Mouse (Mus musculus): ENCODE results near the gene Mon2. TPM values are rescaled to one million over a fixed set of nuclear protein-coding genes. Genes with fewer than 3 reads are reported as not detected.

Gene Mon2
- polyA plus RNA-seq, 1 experiment from 2014 or later = 25.6 TPM

DNA sequence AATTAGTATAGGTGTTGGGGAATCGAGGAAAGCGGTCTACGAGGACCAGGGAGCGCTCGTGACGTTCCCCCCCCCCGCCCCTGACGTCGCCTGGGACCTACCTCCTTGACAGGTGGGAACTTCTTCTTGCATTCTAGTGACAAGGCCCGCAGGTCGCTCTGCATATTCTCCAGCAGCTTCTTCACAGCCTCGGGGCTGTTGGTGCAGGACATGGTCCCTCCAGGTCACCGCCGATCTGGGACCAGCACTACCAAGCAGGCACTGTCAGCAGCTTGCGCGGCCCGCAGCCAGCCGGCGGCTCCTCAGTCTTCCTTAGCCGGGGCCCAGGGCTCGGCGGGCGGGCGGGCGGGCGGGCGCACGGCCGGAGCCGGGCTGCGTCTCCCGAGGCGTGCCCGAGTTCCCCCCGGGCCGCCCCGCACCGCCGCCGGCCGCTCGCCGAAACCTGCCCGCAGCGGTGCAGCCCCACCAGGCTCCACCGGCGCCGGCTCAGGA is 508 bp downstream of the Mon2 start:
- H3K9me3 ChIP-seq (ENCODE audit: control insufficient read depth, low read length) = no peaks in the 10 kb centered on the region
- H3K4me2 ChIP-seq (ENCODE audit: low read length) = peak overlapping the region; percentile 85
- H3K9ac ChIP-seq (replicated peaks; ENCODE audit: low read depth, low read length) = peak overlapping the region; percentile 87
- H3K36me3 ChIP-seq (ENCODE audit: control insufficient read depth, insufficient read depth) = no peaks in the 10 kb centered on the region
- H3K4me3 ChIP-seq (replicated peaks; ENCODE audit: low read length) = peak overlapping the region; percentile 68
- ATAC-seq = peak; percentile 72
- H3K27ac ChIP-seq (ENCODE audit: low read length) = peak overlapping the region; percentile 56
- under 1% methylated on average over 48 of the region's 48 CpGs for WGBS
- no peaks in the 10 kb centered on the region for H3K27me3 ChIP-seq (replicated peaks; ENCODE audit: control insufficient read depth, insufficient read depth, low read length)
- H3K4me1 ChIP-seq (replicated peaks; ENCODE audit: control insufficient read depth, insufficient read depth, low read length) = peaks cover 14% of the 10 kb centered on the region

DNA sequence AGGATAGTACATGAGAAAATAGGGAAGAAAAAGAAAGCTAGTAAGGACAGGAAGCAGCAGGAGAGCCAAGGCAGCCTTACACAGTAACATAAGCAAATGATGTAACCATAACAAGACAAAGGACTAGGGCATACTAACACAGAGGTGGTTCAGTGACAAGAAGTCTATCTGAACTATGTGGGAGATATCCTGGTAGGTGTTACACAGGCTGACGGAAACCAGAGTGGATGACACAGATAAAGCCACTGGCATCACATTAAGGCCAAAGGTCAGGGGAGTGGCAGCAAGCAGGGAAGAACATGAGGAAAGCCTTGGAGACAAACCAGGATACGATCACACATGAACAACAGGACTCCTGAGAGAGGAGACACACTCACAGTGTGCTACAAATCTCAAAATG is 4.3 kb downstream of the Mon2 start:
- Histone ChIP-seq H3K4me2 (ENCODE audit: low read length) (no peak overlapping the region), H3K36me3 (ENCODE audit: control insufficient read depth, insufficient read depth) (no peaks in the 10 kb centered on the region), H3K27ac (ENCODE audit: low read length) (no peak overlapping the region), H3K4me3 (replicated peaks; ENCODE audit: low read length) (no peak overlapping the region), H3K27me3 (replicated peaks; ENCODE audit: control insufficient read depth, insufficient read depth, low read length) (no peaks in the 10 kb centered on the region), H3K9ac (replicated peaks; ENCODE audit: low read depth, low read length) (no peak overlapping the region), H3K4me1 (replicated peaks; ENCODE audit: control insufficient read depth, insufficient read depth, low read length) (peaks cover 14% of the 10 kb centered on the region), H3K9me3 (ENCODE audit: control insufficient read depth, low read length) (peaks cover 3% of the 10 kb centered on the region; the same call in 1 of the 2 replicates)
- 96% methylated on average over 2 of the region's 2 CpGs for WGBS
- no peak for ATAC-seq

DNA sequence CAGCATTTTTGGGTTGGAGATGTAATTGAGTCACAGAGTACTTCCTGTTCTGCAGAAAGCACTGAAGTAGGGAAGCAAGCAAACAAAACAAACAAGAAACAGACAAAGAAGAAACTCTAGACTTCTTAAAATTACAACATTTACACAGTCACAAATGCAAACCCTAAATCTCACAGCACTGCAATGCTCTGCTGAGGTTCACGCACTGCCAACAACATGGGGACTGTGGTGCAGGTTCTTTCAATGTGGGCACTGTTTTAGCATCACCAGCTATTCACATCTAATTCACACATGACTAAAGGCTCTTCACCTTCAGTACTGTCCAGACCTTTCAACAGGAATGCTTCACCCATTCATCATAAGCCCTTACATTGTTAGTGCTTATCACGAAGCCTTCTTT is 13.3 kb downstream of the Mon2 start:
- Histone ChIP-seq H3K4me3 (replicated peaks; ENCODE audit: low read length) (no peak overlapping the region), H3K4me2 (ENCODE audit: low read length) (no peak overlapping the region), H3K4me1 (replicated peaks; ENCODE audit: control insufficient read depth, insufficient read depth, low read length) (no peaks in the 10 kb centered on the region), H3K27ac (ENCODE audit: low read length) (no peak overlapping the region), H3K27me3 (replicated peaks; ENCODE audit: control insufficient read depth, insufficient read depth, low read length) (no peaks in the 10 kb centered on the region), H3K9ac (replicated peaks; ENCODE audit: low read depth, low read length) (no peak overlapping the region), H3K9me3 (ENCODE audit: control insufficient read depth, low read length) (no peaks in the 10 kb centered on the region), H3K36me3 (ENCODE audit: control insufficient read depth, insufficient read depth) (no peaks in the 10 kb centered on the region)
- 95% methylated on average over 2 of the region's 2 CpGs for WGBS
- ATAC-seq = no peak

DNA sequence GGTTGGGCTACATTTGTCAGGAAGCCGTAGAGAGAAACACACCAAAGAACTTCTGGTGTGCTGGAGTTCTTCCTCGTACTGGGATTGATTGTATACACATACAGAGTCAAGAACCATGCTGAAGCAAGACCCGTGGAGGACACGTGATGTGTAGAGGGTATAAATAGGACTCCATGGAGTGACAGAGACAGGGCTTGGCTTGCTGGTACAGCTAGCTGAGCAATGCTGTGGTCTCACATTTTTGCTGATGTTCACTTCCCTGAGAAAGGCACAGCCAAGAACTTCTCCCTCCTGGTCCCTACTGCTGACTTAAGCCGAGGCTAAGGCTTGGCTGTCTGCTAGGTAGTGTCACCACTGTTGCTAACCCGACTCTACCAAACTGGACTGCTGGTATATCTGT is 15.5 kb downstream of the Mon2 start:
- no peaks in the 10 kb centered on the region for H3K9me3 ChIP-seq (ENCODE audit: control insufficient read depth, low read length)
- H3K27ac ChIP-seq (ENCODE audit: low read length) = no peak overlapping the region
- no peaks in the 10 kb centered on the region for H3K36me3 ChIP-seq (ENCODE audit: control insufficient read depth, insufficient read depth)
- H3K4me2 ChIP-seq (ENCODE audit: low read length) = no peak overlapping the region
- H3K4me1 ChIP-seq (replicated peaks; ENCODE audit: control insufficient read depth, insufficient read depth, low read length) = no peaks in the 10 kb centered on the region
- ATAC-seq = no peak
- no peak overlapping the region for H3K9ac ChIP-seq (replicated peaks; ENCODE audit: low read depth, low read length)
- WGBS = 90% methylated on average over 6 of the region's 6 CpGs
- H3K4me3 ChIP-seq (replicated peaks; ENCODE audit: low read length) = no peak overlapping the region
- no peaks in the 10 kb centered on the region for H3K27me3 ChIP-seq (replicated peaks; ENCODE audit: control insufficient read depth, insufficient read depth, low read length)

GRCm38 (mm10) chr10:123057082-123057481 is 19.2 kb downstream of the Mon2 start:
- Histone ChIP-seq H3K4me2 (ENCODE audit: low read length) (no peak overlapping the region), H3K4me1 (replicated peaks; ENCODE audit: control insufficient read depth, insufficient read depth, low read length) (no peaks in the 10 kb centered on the region), H3K9me3 (ENCODE audit: control insufficient read depth, low read length) (no peaks in the 10 kb centered on the region), H3K36me3 (ENCODE audit: control insufficient read depth, insufficient read depth) (no peaks in the 10 kb centered on the region), H3K27me3 (replicated peaks; ENCODE audit: control insufficient read depth, insufficient read depth, low read length) (no peaks in the 10 kb centered on the region), H3K9ac (replicated peaks; ENCODE audit: low read depth, low read length) (no peak overlapping the region), H3K27ac (ENCODE audit: low read length) (no peak overlapping the region), H3K4me3 (replicated peaks; ENCODE audit: low read length) (no peak overlapping the region)
- WGBS = 92% methylated on average over 1 of the region's 1 CpGs
- ATAC-seq = no peak

DNA sequence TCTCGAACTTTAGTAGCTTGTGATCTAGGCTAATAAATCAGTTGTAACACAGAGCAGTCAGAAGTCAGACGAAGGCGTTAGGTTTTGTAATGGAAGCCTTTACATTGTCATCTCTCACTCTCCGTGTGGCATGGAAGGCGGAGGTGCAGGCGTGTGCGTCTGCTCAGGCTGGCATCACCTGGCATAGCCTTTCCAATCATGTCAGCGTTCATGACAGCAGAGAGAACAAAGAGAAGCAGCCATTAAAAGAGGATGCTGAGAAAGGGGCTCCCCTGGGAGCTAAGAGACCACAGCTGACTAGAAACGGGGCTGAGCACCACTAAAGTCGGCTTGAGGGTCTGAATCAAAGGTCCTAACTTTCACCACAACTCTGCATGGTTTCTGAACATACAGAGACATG is 19.8 kb downstream of the Mon2 start:
- ATAC-seq = no peak
- no peaks in the 10 kb centered on the region for H3K9me3 ChIP-seq (ENCODE audit: control insufficient read depth, low read length)
- H3K4me1 ChIP-seq (replicated peaks; ENCODE audit: control insufficient read depth, insufficient read depth, low read length) = no peaks in the 10 kb centered on the region
- H3K27ac ChIP-seq (ENCODE audit: low read length) = no peak overlapping the region
- 83% methylated on average over 10 of the region's 10 CpGs for WGBS
- H3K4me3 ChIP-seq (replicated peaks; ENCODE audit: low read length) = no peak overlapping the region
- no peak overlapping the region for H3K9ac ChIP-seq (replicated peaks; ENCODE audit: low read depth, low read length)
- no peaks in the 10 kb centered on the region for H3K27me3 ChIP-seq (replicated peaks; ENCODE audit: control insufficient read depth, insufficient read depth, low read length)
- H3K4me2 ChIP-seq (ENCODE audit: low read length) = no peak overlapping the region
- no peaks in the 10 kb centered on the region for H3K36me3 ChIP-seq (ENCODE audit: control insufficient read depth, insufficient read depth)

DNA sequence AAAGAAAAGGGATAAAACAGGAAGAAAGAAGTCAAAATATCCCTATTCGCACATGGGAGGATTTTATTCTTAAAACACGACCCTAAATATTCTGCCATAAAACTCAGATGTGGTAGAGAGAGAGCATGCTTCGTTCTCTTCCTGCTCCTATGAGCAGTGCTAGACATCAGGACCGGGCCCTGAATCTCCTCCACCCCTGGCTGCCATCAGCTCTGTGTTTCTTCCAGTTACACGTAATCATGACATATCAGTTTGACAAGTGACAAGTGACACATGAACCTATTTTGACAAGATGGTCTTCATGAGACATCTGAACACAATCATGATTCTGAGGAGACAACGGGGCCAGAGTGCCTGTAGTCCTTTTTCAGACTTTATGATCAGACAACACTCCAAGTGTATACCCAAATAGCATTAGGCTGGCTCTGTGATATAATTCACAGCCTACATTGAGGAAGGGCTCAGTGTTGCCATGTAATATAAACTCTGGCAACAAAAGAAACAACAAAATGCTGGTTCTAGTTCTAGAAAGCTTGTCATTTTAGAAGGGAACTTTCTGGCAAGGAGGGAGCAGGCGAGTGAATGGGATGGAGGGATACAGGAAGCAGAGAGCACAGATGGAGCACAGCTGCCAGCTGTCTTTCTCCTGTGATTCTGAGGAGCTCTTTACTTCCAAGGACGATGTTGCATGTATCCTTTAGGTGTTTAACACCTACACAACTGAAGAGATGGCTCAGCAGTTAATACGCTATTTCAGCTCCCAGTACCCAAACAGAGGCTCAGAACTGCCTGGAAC is 20.9 kb downstream of the Mon2 start:
- Histone ChIP-seq H3K4me3 (replicated peaks; ENCODE audit: low read length) (no peak overlapping the region), H3K36me3 (ENCODE audit: control insufficient read depth, insufficient read depth) (peaks cover 3% of the 10 kb centered on the region), H3K27ac (ENCODE audit: low read length) (no peak overlapping the region), H3K9me3 (ENCODE audit: control insufficient read depth, low read length) (no peaks in the 10 kb centered on the region), H3K4me2 (ENCODE audit: low read length) (no peak overlapping the region), H3K4me1 (replicated peaks; ENCODE audit: control insufficient read depth, insufficient read depth, low read length) (no peaks in the 10 kb centered on the region), H3K9ac (replicated peaks; ENCODE audit: low read depth, low read length) (no peak overlapping the region), H3K27me3 (replicated peaks; ENCODE audit: control insufficient read depth, insufficient read depth, low read length) (no peaks in the 10 kb centered on the region)
- no peak for ATAC-seq
- WGBS = 91% methylated on average over 9 of the region's 9 CpGs

- Histone ChIP-seq H3K4me3 (replicated peaks; ENCODE audit: low read length) (no peak overlapping the region), H3K9me3 (ENCODE audit: control insufficient read depth, low read length) (no peaks in the 10 kb centered on the region), H3K27ac (ENCODE audit: low read length) (no peak overlapping the region), H3K9ac (replicated peaks; ENCODE audit: low read depth, low read length) (no peak overlapping the region), H3K4me1 (replicated peaks; ENCODE audit: control insufficient read depth, insufficient read depth, low read length) (no peaks in the 10 kb centered on the region), H3K4me2 (ENCODE audit: low read length) (no peak overlapping the region), H3K36me3 (ENCODE audit: control insufficient read depth, insufficient read depth) (peaks cover 5% of the 10 kb centered on the region), H3K27me3 (replicated peaks; ENCODE audit: control insufficient read depth, insufficient read depth, low read length) (no peaks in the 10 kb centered on the region)
- WGBS = 94% methylated on average over 4 of the region's 4 CpGs
- no peak for ATAC-seq
Measured at GRCm38 (mm10) chr10:123053557-123053956, 22.7 kb downstream of the Mon2 start.

DNA sequence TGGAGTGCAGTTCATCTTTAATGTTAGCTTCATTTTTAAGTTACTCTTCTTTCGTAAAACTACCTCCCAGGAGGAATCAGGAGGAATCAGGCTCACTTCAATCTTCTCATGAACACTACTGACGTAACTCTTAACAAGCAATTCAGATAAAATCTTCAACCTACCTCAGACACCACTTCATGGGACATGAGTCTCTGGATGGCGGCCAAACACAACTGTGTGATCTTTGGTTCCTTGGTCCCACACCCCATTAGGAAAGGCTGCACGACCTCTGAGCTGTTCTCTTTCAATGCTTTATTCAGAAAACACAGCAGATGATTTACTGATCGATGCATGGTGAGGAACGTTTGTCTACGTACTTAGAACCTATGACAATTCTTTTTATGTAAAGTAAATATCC is 24.3 kb downstream of the Mon2 start:
- H3K9ac ChIP-seq (replicated peaks; ENCODE audit: low read depth, low read length) = no peak overlapping the region
- no peak overlapping the region for H3K4me2 ChIP-seq (ENCODE audit: low read length)
- H3K36me3 ChIP-seq (ENCODE audit: control insufficient read depth, insufficient read depth) = peaks cover 5% of the 10 kb centered on the region
- no peaks in the 10 kb centered on the region for H3K4me1 ChIP-seq (replicated peaks; ENCODE audit: control insufficient read depth, insufficient read depth, low read length)
- H3K27me3 ChIP-seq (replicated peaks; ENCODE audit: control insufficient read depth, insufficient read depth, low read length) = no peaks in the 10 kb centered on the region
- no peaks in the 10 kb centered on the region for H3K9me3 ChIP-seq (ENCODE audit: control insufficient read depth, low read length)
- H3K4me3 ChIP-seq (replicated peaks; ENCODE audit: low read length) = no peak overlapping the region
- WGBS = 80% methylated on average over 7 of the region's 7 CpGs
- ATAC-seq = no peak
- H3K27ac ChIP-seq (ENCODE audit: low read length) = no peak overlapping the region
